Mouse (Mus musculus): ENCODE measurements around the gene Jam3. TPM values are rescaled to one million over a fixed set of nuclear protein-coding genes. Genes with fewer than 3 reads are reported as not detected.

The Jam3 gene
- polyA plus RNA-seq, 1 experiment from 2014 or later, result 1.5 TPM

DNA sequence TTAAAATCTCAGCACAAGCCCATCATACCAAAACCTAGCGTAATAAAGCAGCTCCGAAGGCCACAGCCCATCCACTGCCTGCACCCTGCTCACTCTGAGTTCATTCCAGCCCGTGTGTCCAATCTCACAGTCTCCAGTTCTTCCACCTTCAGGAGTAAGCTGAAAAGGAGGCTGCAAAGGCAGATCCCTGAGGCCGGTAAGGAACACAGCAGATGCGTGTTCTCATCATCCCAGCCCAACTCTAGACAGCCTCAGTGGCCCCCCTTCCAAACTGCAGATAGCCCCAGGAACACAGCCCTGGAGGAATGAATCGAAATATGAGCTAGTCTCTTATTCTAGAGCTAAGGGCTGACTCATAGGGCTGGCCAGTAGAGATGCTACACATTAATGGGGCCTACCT lies 53.8 kb downstream of the Jam3 start:
- no peak for ATAC-seq

DNA sequence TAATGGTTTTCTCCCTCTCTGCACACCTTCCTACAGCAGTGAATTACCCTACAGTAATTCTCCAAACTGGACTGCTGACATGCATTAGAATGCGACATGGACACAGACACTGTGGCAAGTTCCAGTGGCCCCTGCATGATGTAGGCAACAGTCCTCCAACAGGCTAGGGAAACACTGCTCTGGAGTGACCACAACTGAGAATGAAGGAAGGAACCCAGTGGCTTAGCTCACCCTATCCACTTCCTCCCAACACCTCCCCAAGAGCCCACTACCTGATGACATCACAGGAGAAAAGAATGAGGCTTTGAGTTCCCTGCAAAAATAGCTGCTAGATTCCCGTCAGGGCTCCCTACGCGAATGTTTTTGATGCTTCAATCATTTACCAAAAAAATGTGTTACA lies 55.7 kb downstream of the Jam3 start:
- Histone ChIP-seq H3K4me2 (ENCODE audit: low read depth, low read length) (no peak overlapping the region), H3K4me3 (ENCODE audit: low read depth, low read length) (no peak overlapping the region), H3K4me1 (ENCODE audit: insufficient read depth) (no peaks in the 10 kb centered on the region), H3K27me3 (ENCODE audit: insufficient read depth, low read length) (no peaks in the 10 kb centered on the region), H3K9ac (replicated peaks) (no peak overlapping the region), H3K9me3 (ENCODE audit: low read length) (no peaks in the 10 kb centered on the region), H3K36me3 (replicated peaks; ENCODE audit: insufficient read depth, low read length) (peaks cover 28% of the 10 kb centered on the region), H3K27ac (ENCODE audit: low read depth) (no peak overlapping the region)
- 48% methylated on average over 4 of the region's 4 CpGs for WGBS (ENCODE audit: insufficient replicate concordance)
- TF ChIP-seq CTCF (IDR thresholded peaks at IDR 0.05; ENCODE audit: low read depth), result no peak
- TF ChIP-seq EP300 (IDR thresholded peaks at IDR 0.05; ENCODE audit: low read depth), result no peak
- DNase-seq (no peak), ATAC-seq (no peak)

More for the DNA sequence above, 53.8 kb downstream of the Jam3 start:
- no peaks in the 10 kb centered on the region for H3K4me1 ChIP-seq (ENCODE audit: insufficient read depth)
- H3K9ac ChIP-seq (replicated peaks), result no peak overlapping the region
- no peak for DNase-seq
- H3K4me2 ChIP-seq (ENCODE audit: low read depth, low read length), result no peak overlapping the region
- H3K27me3 ChIP-seq (ENCODE audit: insufficient read depth, low read length), result no peaks in the 10 kb centered on the region
- 89% methylated on average over 6 of the region's 6 CpGs for WGBS (ENCODE audit: insufficient replicate concordance)
- H3K9me3 ChIP-seq (ENCODE audit: low read length), result no peaks in the 10 kb centered on the region
- H3K36me3 ChIP-seq (replicated peaks; ENCODE audit: insufficient read depth, low read length), result peaks cover 13% of the 10 kb centered on the region; the same call in 1 of the 2 replicates
- no peak overlapping the region for H3K4me3 ChIP-seq (ENCODE audit: low read depth, low read length)
- H3K27ac ChIP-seq (ENCODE audit: low read depth), result no peak overlapping the region
- TF ChIP-seq EP300 (IDR thresholded peaks at IDR 0.05; ENCODE audit: low read depth) (no peak), CTCF (IDR thresholded peaks at IDR 0.05; ENCODE audit: low read depth) (no peak)

DNA sequence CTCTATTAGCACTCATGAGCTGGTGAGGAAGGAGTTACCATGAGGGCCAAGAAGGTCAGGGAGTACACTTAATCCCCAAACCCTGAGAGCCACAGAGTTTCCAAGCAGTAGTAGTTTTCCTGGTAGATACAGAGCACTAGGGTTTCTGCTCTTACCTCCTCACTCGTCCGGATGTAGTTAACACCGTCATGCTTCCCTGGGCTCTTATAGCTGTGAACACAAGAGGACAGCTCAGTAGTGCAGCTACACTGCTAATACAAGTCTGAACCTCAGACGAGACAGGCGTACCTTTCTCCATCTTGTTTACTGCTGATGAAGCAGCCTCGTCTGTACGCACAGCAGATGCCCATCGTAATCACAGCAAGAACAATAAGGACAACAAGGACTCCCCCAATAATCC lies 56.7 kb downstream of the Jam3 start:
- no peak overlapping the region for H3K4me3 ChIP-seq (ENCODE audit: low read depth, low read length)
- H3K27ac ChIP-seq (ENCODE audit: low read depth), result no peak overlapping the region
- no peak for ATAC-seq
- H3K36me3 ChIP-seq (replicated peaks; ENCODE audit: insufficient read depth, low read length), result peaks cover 35% of the 10 kb centered on the region
- no peak for DNase-seq
- no peaks in the 10 kb centered on the region for H3K27me3 ChIP-seq (ENCODE audit: insufficient read depth, low read length)
- H3K9ac ChIP-seq (replicated peaks), result no peak overlapping the region
- no peaks in the 10 kb centered on the region for H3K4me1 ChIP-seq (ENCODE audit: insufficient read depth)
- WGBS (ENCODE audit: insufficient replicate concordance), result 89% methylated on average over 8 of the region's 8 CpGs
- H3K9me3 ChIP-seq (ENCODE audit: low read length), result no peaks in the 10 kb centered on the region
- TF ChIP-seq EP300 (IDR thresholded peaks at IDR 0.05; ENCODE audit: low read depth), result no peak
- TF ChIP-seq CTCF (IDR thresholded peaks at IDR 0.05; ENCODE audit: low read depth), result no peak
- H3K4me2 ChIP-seq (ENCODE audit: low read depth, low read length), result no peak overlapping the region

DNA sequence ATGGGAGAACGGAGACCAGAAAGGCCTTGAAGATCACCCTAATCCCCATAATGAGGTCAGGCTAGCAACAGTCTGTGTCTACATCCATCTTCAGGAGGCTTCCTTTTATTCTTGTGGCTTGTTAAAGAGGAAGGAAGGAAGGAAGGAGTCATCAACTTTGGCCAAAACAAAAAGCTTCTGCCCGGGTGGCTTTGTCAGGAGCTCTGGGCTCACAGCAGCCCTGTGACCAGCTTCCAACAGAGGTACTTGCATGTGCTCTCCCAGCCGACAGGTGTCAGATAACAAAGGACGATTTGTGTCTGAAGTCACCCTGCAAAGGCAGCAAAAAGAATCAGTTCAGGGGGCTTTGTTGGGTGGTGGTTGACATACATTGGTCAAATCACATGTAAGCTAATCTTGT lies 57.1 kb downstream of the Jam3 start:
- ATAC-seq, result no peak
- no peak overlapping the region for H3K4me2 ChIP-seq (ENCODE audit: low read depth, low read length)
- no peak for TF ChIP-seq CTCF (IDR thresholded peaks at IDR 0.05; ENCODE audit: low read depth)
- no peak for TF ChIP-seq EP300 (IDR thresholded peaks at IDR 0.05; ENCODE audit: low read depth)
- H3K36me3 ChIP-seq (replicated peaks; ENCODE audit: insufficient read depth, low read length), result peaks cover 39% of the 10 kb centered on the region
- no peaks in the 10 kb centered on the region for H3K27me3 ChIP-seq (ENCODE audit: insufficient read depth, low read length)
- no peak for DNase-seq
- no peak overlapping the region for H3K9ac ChIP-seq (replicated peaks)
- no peaks in the 10 kb centered on the region for H3K9me3 ChIP-seq (ENCODE audit: low read length)
- H3K27ac ChIP-seq (ENCODE audit: low read depth), result no peak overlapping the region
- 42% methylated on average over 4 of the region's 4 CpGs for WGBS (ENCODE audit: insufficient replicate concordance)
- no peaks in the 10 kb centered on the region for H3K4me1 ChIP-seq (ENCODE audit: insufficient read depth)
- H3K4me3 ChIP-seq (ENCODE audit: low read depth, low read length), result no peak overlapping the region

DNA sequence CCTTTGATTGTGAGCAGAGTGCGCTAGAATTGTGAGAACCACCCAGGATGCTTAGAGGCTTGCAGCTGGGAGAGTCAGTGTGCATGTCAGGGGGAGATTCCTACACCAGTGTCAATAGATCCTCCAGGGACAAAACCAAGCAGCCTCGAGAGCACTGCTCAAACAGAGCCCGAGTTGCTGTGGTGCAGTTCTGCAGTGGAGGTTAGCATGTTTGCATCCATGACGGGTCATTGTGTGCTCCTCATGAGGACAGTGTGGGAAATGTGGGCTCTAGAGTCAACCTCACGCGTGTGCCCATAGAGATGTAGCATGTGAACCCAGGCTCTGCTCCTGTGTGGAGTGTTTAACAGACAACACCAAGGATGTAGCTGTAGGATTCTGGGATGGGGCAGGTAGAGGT lies 62.3 kb downstream of the Jam3 start:
- no peak for DNase-seq
- H3K9me3 ChIP-seq (ENCODE audit: low read length), result no peaks in the 10 kb centered on the region
- no peak for ATAC-seq
- H3K27ac ChIP-seq (ENCODE audit: low read depth), result no peak overlapping the region
- no peaks in the 10 kb centered on the region for H3K27me3 ChIP-seq (ENCODE audit: insufficient read depth, low read length)
- no peak overlapping the region for H3K4me3 ChIP-seq (ENCODE audit: low read depth, low read length)
- TF ChIP-seq CTCF (IDR thresholded peaks at IDR 0.05; ENCODE audit: low read depth) (no peak), EP300 (IDR thresholded peaks at IDR 0.05; ENCODE audit: low read depth) (no peak)
- H3K9ac ChIP-seq (replicated peaks), result no peak overlapping the region
- 85% methylated on average over 6 of the region's 6 CpGs for WGBS (ENCODE audit: insufficient replicate concordance)
- H3K36me3 ChIP-seq (replicated peaks; ENCODE audit: insufficient read depth, low read length), result peaks cover 82% of the 10 kb centered on the region
- no peaks in the 10 kb centered on the region for H3K4me1 ChIP-seq (ENCODE audit: insufficient read depth)
- no peak overlapping the region for H3K4me2 ChIP-seq (ENCODE audit: low read depth, low read length)

DNA sequence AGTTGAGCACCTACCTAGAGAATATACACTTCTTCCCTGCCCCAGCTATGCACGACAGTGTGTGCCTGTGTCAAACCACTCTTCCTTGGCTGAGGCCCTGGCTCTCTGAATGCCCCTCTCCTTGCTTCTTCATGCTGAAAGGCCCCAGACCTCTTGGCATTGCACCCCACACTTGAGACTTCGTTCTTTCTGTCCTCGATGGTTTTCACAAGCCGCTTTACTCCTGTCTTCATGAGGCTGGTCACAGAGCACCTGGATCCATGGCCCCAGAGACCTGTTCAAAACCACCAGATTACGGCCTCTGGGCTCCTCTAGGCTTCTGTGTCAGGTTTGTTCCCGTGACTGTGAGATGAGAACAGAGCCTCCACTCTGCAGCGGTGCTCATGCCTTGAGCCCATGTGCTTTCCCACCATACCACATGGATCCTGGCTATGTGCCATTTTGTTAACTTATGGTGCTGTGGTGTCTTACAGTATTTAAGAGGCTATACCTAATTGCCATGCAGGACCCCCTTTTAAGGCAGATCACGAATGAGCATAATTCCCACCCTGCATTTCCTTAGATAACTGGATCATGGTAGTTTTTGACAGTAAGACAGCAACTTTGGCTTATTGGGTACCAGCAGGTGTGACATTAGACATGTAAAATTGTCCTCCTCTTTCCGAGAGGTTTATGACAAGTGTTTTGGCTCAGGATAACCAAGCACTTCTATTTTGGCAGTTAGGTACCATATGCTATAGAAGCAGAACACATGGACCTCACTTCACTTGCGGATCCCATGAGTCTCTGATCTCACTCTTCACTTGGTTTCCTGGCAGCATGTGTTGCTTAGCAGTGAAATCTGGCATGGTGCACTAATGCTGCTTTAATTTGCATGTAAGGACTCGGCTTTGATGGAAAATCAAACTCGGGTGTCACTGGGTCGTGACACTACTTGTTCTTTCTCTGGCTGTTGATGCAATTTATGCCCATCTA lies 64.1 kb downstream of the Jam3 start:
- WGBS (ENCODE audit: insufficient replicate concordance), result 94% methylated on average over 13 of the region's 13 CpGs
- Histone ChIP-seq H3K4me1 (ENCODE audit: insufficient read depth) (no peaks in the 10 kb centered on the region), H3K27me3 (ENCODE audit: insufficient read depth, low read length) (no peaks in the 10 kb centered on the region), H3K9me3 (ENCODE audit: low read length) (no peaks in the 10 kb centered on the region), H3K36me3 (replicated peaks; ENCODE audit: insufficient read depth, low read length) (peaks cover 88% of the 10 kb centered on the region), H3K27ac (ENCODE audit: low read depth) (no peak overlapping the region), H3K9ac (replicated peaks) (no peak overlapping the region), H3K4me3 (ENCODE audit: low read depth, low read length) (no peak overlapping the region), H3K4me2 (ENCODE audit: low read depth, low read length) (no peak overlapping the region)
- ATAC-seq, result no peak
- TF ChIP-seq CTCF (IDR thresholded peaks at IDR 0.05; ENCODE audit: low read depth) (no peak), EP300 (IDR thresholded peaks at IDR 0.05; ENCODE audit: low read depth) (no peak)
- no peak for DNase-seq
